Mouse (Mus musculus) cortical plate, adult 2 months (tissue): ENCODE data around the gene Mgmt. TPM values are rescaled to one million over a fixed set of nuclear protein-coding genes. Genes with fewer than 3 reads are reported as not detected.

ENCODE experiments used
- H3K27ac ChIP-seq: fragments of 200-500 bp; 2 replicates; pipeline ENCODE4 v1.5.1; 2012; ENCODE audit warnings: low read length, control low read depth, inconsistent platforms; ENCODE audit not compliant: insufficient read depth
- H3K4me1 ChIP-seq: fragments of 200-500 bp; 2 replicates; pipeline ENCODE4 v1.6.1; 2011; ENCODE audit warnings: low read length; ENCODE audit not compliant: control insufficient read depth, insufficient read depth
- H3K4me3 ChIP-seq: fragments of 200-500 bp; 2 replicates; pipeline ENCODE4 v1.5.1; 2011; ENCODE audit warnings: mild to moderate bottlenecking, low read length, control low read depth; ENCODE audit not compliant: insufficient read depth
- CTCF ChIP-seq: fragments of 200-500 bp; IDR thresholded peaks from 2 replicates; pipeline ENCODE4 v1.5.1; 2011; ENCODE audit warnings: mild to moderate bottlenecking, control low read depth, low read length; ENCODE audit not compliant: insufficient read depth; ENCODE audit errors: extremely low read depth
- POLR2A ChIP-seq: fragments of 200-500 bp; IDR thresholded peaks from 2 replicates; pipeline ENCODE4 v1.6.1; 2011; ENCODE audit warnings: mild to moderate bottlenecking, low read length, control low read depth; ENCODE audit not compliant: insufficient read depth; ENCODE audit errors: extremely low read depth
- polyA plus RNA-seq: library from polyadenylated mRNA; depleted of rRNA; stranded (reverse); fragments of >200 nt; gene quantifications from 2 replicates; pipeline ENCODE4 v1.2.3, GENCODE M21; 2012

The Mgmt gene
- polyA plus RNA-seq, 1 experiment: 0.84 TPM

DNA sequence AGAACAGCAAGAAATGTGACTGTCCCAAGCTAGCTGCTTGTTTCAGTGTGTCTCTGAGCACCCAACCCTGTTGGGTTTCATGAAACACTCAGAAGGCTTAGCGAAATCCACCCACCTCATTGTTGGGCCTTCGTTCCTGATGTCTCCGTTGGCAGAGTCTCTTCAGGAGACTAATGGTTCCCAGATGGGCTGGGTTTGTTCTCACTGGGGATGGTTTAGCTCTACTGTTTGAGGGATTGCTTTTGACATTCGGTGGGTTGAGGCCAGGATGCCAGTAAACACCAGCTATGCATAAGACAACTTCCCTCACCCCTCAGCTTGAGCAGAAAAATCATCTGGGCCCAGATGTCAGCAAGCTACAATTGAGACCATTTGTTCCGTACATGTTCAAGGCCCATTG lies 39.9 kb downstream of the Mgmt start:
- Histone ChIP-seq H3K27ac (no peak overlapping the region), H3K4me1 (no peaks in the 10 kb centered on the region), H3K4me3 (no peak overlapping the region)
- TF ChIP-seq CTCF (no peak), POLR2A (no peak)

GRCm38 (mm10) chr7:136934784-136935183 lies 40.4 kb downstream of the Mgmt start:
- no peak for TF ChIP-seq POLR2A
- no peak for TF ChIP-seq CTCF
- H3K4me3 ChIP-seq: no peak overlapping the region
- H3K4me1 ChIP-seq: no peaks in the 10 kb centered on the region
- no peak overlapping the region for H3K27ac ChIP-seq

GRCm38 (mm10) chr7:136938371-136938770 lies 44.0 kb downstream of the Mgmt start:
- no peak overlapping the region for H3K27ac ChIP-seq
- no peak overlapping the region for H3K4me3 ChIP-seq
- TF ChIP-seq CTCF: no peak
- TF ChIP-seq POLR2A: no peak
- no peaks in the 10 kb centered on the region for H3K4me1 ChIP-seq

GRCm38 (mm10) chr7:136942414-136942813 lies 48.0 kb downstream of the Mgmt start:
- TF ChIP-seq CTCF: no peak
- no peak for TF ChIP-seq POLR2A
- Histone ChIP-seq H3K27ac (no peak overlapping the region), H3K4me1 (no peaks in the 10 kb centered on the region), H3K4me3 (no peak overlapping the region)

DNA sequence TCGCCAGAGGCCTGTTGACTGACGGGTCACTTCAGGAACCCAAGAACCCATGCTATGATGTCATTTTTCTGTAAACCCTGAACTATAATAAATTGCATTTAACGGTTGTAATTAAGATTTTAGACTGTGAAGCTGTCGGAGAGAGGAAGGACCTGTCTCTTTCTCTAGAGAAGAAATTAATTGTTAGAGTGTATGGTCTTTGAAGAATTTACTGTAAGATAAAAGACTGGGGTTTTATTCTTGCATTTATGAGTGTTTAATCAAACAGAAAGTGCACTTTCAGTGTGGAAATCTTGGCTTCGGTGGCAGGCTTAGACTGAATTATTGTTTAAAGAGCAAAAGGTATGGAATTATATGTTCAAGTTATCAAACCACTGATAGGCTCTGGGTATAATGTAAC lies 49.5 kb downstream of the Mgmt start:
- Histone ChIP-seq H3K27ac (no peak overlapping the region), H3K4me3 (no peak overlapping the region), H3K4me1 (no peaks in the 10 kb centered on the region)
- TF ChIP-seq CTCF (no peak), POLR2A (no peak)

DNA sequence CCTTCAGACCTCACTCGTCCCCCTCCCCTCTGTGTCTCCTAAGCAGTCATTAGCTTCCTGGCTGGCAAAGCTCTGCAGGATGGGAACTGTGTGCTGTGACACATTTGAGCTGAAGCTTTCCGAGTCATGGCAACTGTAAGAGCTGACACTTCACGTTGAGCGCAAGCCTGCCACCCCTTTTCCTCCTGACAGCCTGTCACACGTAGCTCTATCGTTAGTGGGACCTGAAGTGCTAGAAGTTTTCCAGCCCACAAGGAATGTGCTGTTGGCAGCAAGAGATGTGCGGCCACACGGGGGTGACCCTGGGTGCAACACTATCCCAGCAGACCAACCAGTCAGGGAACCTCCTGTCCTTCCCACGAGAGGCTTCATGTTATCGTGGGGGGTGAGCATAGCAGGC lies 51.3 kb downstream of the Mgmt start:
- no peak for TF ChIP-seq POLR2A
- TF ChIP-seq CTCF: no peak
- Histone ChIP-seq H3K4me3 (no peak overlapping the region), H3K27ac (no peak overlapping the region), H3K4me1 (no peaks in the 10 kb centered on the region)

DNA sequence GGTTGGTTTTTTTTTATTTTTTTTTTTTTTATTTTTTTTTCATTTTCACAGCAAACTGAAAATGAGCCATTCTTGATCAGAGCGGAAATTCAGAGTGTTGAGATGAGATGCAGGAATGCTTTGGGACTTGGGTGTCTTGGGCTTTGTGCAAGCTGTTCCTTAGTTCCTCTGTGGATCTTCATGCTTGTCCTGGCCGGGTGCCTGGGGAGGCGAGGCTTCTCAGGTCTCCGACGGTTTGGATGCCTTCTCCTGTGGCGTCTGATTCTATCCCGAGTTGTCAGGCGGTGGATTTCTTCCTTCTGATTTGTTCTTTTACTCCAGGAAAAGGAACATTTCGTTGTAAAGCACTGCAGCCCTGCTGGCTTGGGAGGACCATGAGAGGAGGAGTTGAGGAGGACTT lies 51.7 kb downstream of the Mgmt start:
- Histone ChIP-seq H3K27ac (no peak overlapping the region), H3K4me3 (no peak overlapping the region)
- TF ChIP-seq POLR2A: no peak
- no peak for TF ChIP-seq CTCF

DNA sequence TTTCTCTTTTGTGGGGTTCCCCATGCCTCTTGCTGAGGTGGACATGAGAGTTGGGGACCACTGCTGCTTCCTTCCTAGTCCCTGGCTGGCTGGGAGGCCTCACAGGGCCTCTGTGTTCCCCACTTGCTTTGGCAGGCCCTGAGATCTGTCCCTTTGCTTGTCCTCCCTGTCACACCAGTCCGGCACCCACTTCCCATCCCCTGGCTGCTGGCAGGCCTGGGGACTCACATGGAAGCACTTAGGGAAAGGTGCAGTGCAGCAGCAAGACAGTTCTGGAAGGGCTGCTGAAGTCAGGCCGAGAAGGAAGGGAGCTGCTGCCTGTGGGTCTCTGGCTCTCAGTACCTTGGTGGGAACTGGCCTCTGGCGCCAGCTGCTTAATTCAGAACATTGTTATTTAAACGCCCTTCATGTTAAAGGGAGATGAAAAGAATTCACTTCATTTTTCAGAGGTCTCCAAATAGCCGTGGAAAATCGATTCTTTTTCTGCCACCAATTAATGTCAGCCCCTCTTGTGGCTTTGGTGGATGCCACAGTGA lies 53.9 kb downstream of the Mgmt start:
- no peaks in the 10 kb centered on the region for H3K4me1 ChIP-seq
- H3K4me3 ChIP-seq: no peak overlapping the region
- no peak for TF ChIP-seq POLR2A
- no peak for TF ChIP-seq CTCF
- H3K27ac ChIP-seq: no peak overlapping the region

More for the DNA sequence above, 51.7 kb downstream of the Mgmt start:
- no peaks in the 10 kb centered on the region for H3K4me1 ChIP-seq

DNA sequence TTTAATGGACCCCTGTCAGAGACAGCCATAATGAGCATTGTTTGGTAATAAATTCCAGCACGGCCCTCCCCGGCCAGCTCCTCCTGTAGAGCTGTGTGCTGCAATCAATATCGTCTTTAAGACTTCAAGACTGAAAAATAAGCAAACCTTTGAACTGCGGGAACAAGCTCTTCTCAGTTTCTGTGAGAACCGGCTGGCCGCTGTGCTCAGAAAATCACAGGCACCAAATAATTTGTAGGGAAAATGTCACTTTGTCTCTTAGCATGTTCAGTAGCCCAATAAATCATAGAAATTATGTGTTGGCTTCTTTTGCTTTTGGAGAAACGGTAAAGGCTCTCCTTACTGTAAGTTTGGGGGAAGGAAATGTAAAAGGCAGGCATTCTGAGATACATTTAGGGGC lies 58.2 kb downstream of the Mgmt start:
- H3K4me1 ChIP-seq: no peaks in the 10 kb centered on the region
- H3K4me3 ChIP-seq: no peak overlapping the region
- TF ChIP-seq POLR2A: no peak
- H3K27ac ChIP-seq: no peak overlapping the region

- TF ChIP-seq POLR2A (no peak), CTCF (no peak)
- Histone ChIP-seq H3K4me1 (no peaks in the 10 kb centered on the region), H3K4me3 (no peak overlapping the region), H3K27ac (no peak overlapping the region)
Measured at GRCm38 (mm10) chr7:136953251-136953650, 58.8 kb downstream of the Mgmt start.
